Mouse (Mus musculus): ENCODE results near the gene Fbxo44. TPM values are rescaled to one million over a fixed set of nuclear protein-coding genes. Genes with fewer than 3 reads are reported as not detected.

Fbxo44 gene
- polyA plus RNA-seq, 1 experiment from 2014 or later: 9.7 TPM

- peak; percentile 96 for DNase-seq (ENCODE audit: low spot score)
- under 1% methylated on average over 65 of the region's 65 CpGs for WGBS
Observed at GRCm38 (mm10) chr4:148140098-148141011, 19.9 kb downstream of the Fbxo44 start.

GRCm38 (mm10) chr4:148139767-148140097, 20.6 kb downstream of the Fbxo44 start:
- peak overlapping the region; percentile 88 for H3K27ac ChIP-seq
- no peak for DNase-seq (ENCODE audit: low spot score)

More at GRCm38 (mm10) chr4:148140098-148141011, 19.9 kb downstream of the Fbxo44 start:
- Histone ChIP-seq H3K27me3 (ENCODE audit: low read depth, poor library complexity, severe bottlenecking) (peaks cover 19% of the 10 kb centered on the region), H3K4me1 (peaks cover 18% of the 10 kb centered on the region), H3K36me3 (peaks cover 26% of the 10 kb centered on the region), H3K27ac (peak overlapping the region; percentile 88), H3K4me3 (peak overlapping the region; percentile 75), H3K9me3 (replicated peaks) (no peaks in the 10 kb centered on the region)

GRCm38 (mm10) chr4:148137503-148137902, 22.8 kb downstream of the Fbxo44 start:
- no peak overlapping the region for H3K27ac ChIP-seq
- peaks cover 18% of the 10 kb centered on the region for H3K4me1 ChIP-seq
- peaks cover 19% of the 10 kb centered on the region for H3K27me3 ChIP-seq (ENCODE audit: low read depth, poor library complexity, severe bottlenecking)
- no peak overlapping the region for H3K4me3 ChIP-seq
- DNase-seq (ENCODE audit: low spot score): no peak
- H3K9me3 ChIP-seq (replicated peaks): no peaks in the 10 kb centered on the region
- WGBS: 75% methylated on average over 8 of the region's 8 CpGs
- H3K36me3 ChIP-seq: peaks cover 5% of the 10 kb centered on the region; the same call in 1 of the 2 replicates

More at GRCm38 (mm10) chr4:148139767-148140097, 20.6 kb downstream of the Fbxo44 start:
- Histone ChIP-seq H3K4me1 (peaks cover 18% of the 10 kb centered on the region), H3K9me3 (replicated peaks) (no peaks in the 10 kb centered on the region), H3K36me3 (peaks cover 20% of the 10 kb centered on the region), H3K4me3 (peak overlapping the region; percentile 75), H3K27me3 (ENCODE audit: low read depth, poor library complexity, severe bottlenecking) (peaks cover 19% of the 10 kb centered on the region)
- WGBS: under 1% methylated on average over 12 of the region's 12 CpGs

GRCm38 (mm10) chr4:148134988-148135387, 25.3 kb downstream of the Fbxo44 start:
- Histone ChIP-seq H3K27ac (no peak overlapping the region), H3K4me3 (no peak overlapping the region), H3K4me1 (peaks cover 31% of the 10 kb centered on the region), H3K9me3 (replicated peaks) (no peaks in the 10 kb centered on the region), H3K27me3 (ENCODE audit: low read depth, poor library complexity, severe bottlenecking) (peaks cover 34% of the 10 kb centered on the region), H3K36me3 (peaks cover 5% of the 10 kb centered on the region; the same call in 1 of the 2 replicates)
- no peak for DNase-seq (ENCODE audit: low spot score)
- WGBS: 86% methylated on average over 8 of the region's 8 CpGs

- DNase-seq (ENCODE audit: low spot score): peak; percentile 88
- under 1% methylated on average over 21 of the region's 21 CpGs for WGBS
- Histone ChIP-seq H3K27ac (peak overlapping the region; percentile 95), H3K36me3 (peaks cover 5% of the 10 kb centered on the region; the same call in 1 of the 2 replicates), H3K9me3 (replicated peaks) (no peaks in the 10 kb centered on the region), H3K27me3 (ENCODE audit: low read depth, poor library complexity, severe bottlenecking) (peaks cover 39% of the 10 kb centered on the region), H3K4me3 (peak overlapping the region; percentile 69), H3K4me1 (peaks cover 41% of the 10 kb centered on the region)
Observed at GRCm38 (mm10) chr4:148131497-148132081, 28.7 kb downstream of the Fbxo44 start.

GRCm38 (mm10) chr4:148130561-148131413, 29.5 kb downstream of the Fbxo44 start, which contains the start of gene Draxin:
Draxin (minus strand) TSS chr4:148130698.
- WGBS: under 1% methylated on average over 79 of the region's 87 CpGs
- H3K27me3 ChIP-seq (ENCODE audit: low read depth, poor library complexity, severe bottlenecking): peaks cover 39% of the 10 kb centered on the region
- H3K27ac ChIP-seq: peak within 1 kb of the TSS; percentile 95
- peak; percentile 87 for DNase-seq (ENCODE audit: low spot score)
- peaks cover 5% of the 10 kb centered on the region; the same call in 1 of the 2 replicates for H3K36me3 ChIP-seq
- peaks cover 42% of the 10 kb centered on the region for H3K4me1 ChIP-seq
- H3K4me3 ChIP-seq: peak within 1 kb of the TSS; percentile 69
- H3K9me3 ChIP-seq (replicated peaks): no peaks in the 10 kb centered on the region

- no peaks in the 10 kb centered on the region for H3K9me3 ChIP-seq (replicated peaks)
- peaks cover 39% of the 10 kb centered on the region for H3K27me3 ChIP-seq (ENCODE audit: low read depth, poor library complexity, severe bottlenecking)
- peak within 1 kb of the TSS; percentile 95 for H3K27ac ChIP-seq
- DNase-seq (ENCODE audit: low spot score): no peak
- H3K4me3 ChIP-seq: peak within 1 kb of the TSS; percentile 69
- H3K4me1 ChIP-seq: peaks cover 45% of the 10 kb centered on the region
- peaks cover 5% of the 10 kb centered on the region; the same call in 1 of the 2 replicates for H3K36me3 ChIP-seq
- WGBS: 1% methylated on average over 18 of the region's 18 CpGs
Observed at GRCm38 (mm10) chr4:148130133-148130532, 30.1 kb downstream of the Fbxo44 start, which contains the start of gene Mad2l2. Mad2l2 (plus strand) TSS chr4:148130384.

- Histone ChIP-seq H3K27ac (no peak overlapping the region), H3K36me3 (peaks cover 2% of the 10 kb centered on the region; the same call in 1 of the 2 replicates), H3K9me3 (replicated peaks) (no peaks in the 10 kb centered on the region), H3K27me3 (ENCODE audit: low read depth, poor library complexity, severe bottlenecking) (peaks cover 39% of the 10 kb centered on the region), H3K4me3 (no peak overlapping the region), H3K4me1 (peaks cover 53% of the 10 kb centered on the region)
- DNase-seq (ENCODE audit: low spot score): no peak
- WGBS: 83% methylated on average over 2 of the region's 2 CpGs
Observed at GRCm38 (mm10) chr4:148128672-148129071, 31.6 kb downstream of the Fbxo44 start.

- DNase-seq (ENCODE audit: low spot score): no peak
- Histone ChIP-seq H3K27me3 (ENCODE audit: low read depth, poor library complexity, severe bottlenecking) (peaks cover 39% of the 10 kb centered on the region), H3K4me1 (peaks cover 58% of the 10 kb centered on the region)
Observed at GRCm38 (mm10) chr4:148128241-148128640, 32.0 kb downstream of the Fbxo44 start.

GRCm38 (mm10) chr4:148122694-148123066, 37.6 kb downstream of the Fbxo44 start:
- 0 out of 2 replicates have a peak, but pooled peaks cover under 1% of the 10 kb centered on the region for H3K27me3 ChIP-seq (ENCODE audit: low read depth, poor library complexity, severe bottlenecking)
- H3K36me3 ChIP-seq: no peaks in the 10 kb centered on the region
- peak overlapping the region; percentile 87 for H3K27ac ChIP-seq
- WGBS: 54% methylated on average over 3 of the region's 3 CpGs
- H3K4me1 ChIP-seq: peaks cover 47% of the 10 kb centered on the region
- no peaks in the 10 kb centered on the region for H3K9me3 ChIP-seq (replicated peaks)
- DNase-seq (ENCODE audit: low spot score): no peak
- H3K4me3 ChIP-seq: peak overlapping the region; percentile 28

More at GRCm38 (mm10) chr4:148128241-148128640, 32.0 kb downstream of the Fbxo44 start:
- no peaks in the 10 kb centered on the region for H3K9me3 ChIP-seq (replicated peaks)
- H3K4me3 ChIP-seq: no peak overlapping the region
- H3K36me3 ChIP-seq: no peaks in the 10 kb centered on the region; the same call in 1 of the 2 replicates
- H3K27ac ChIP-seq: no peak overlapping the region
- WGBS: 50% methylated on average over 1 of the region's 1 CpGs

- no peaks in the 10 kb centered on the region for H3K9me3 ChIP-seq (replicated peaks)
- DNase-seq (ENCODE audit: low spot score): peak; percentile 81
- peak overlapping the region; percentile 87 for H3K27ac ChIP-seq
- 17% methylated on average over 5 of the region's 6 CpGs for WGBS
- peak overlapping the region; percentile 28 for H3K4me3 ChIP-seq
- no peaks in the 10 kb centered on the region for H3K27me3 ChIP-seq (ENCODE audit: low read depth, poor library complexity, severe bottlenecking)
- peaks cover 47% of the 10 kb centered on the region for H3K4me1 ChIP-seq
- no peaks in the 10 kb centered on the region for H3K36me3 ChIP-seq
Observed at GRCm38 (mm10) chr4:148121982-148122693, 38.1 kb downstream of the Fbxo44 start.

Measured in limb, embryonic 10.5 days (tissue).